In genomic region chr4:13565921-13566493, GRCm38 (mm10) we compare ENCODE assay signal across 9 mouse cellular contexts.
DNase-seq lines count a peak whose midpoint lies in the region; ATAC-seq and TF ChIP-seq lines count a peak whose summit lies in the region.
"Had no signal": no experiment of that assay in that cellular context is flagged by ENCODE, and none has a peak within 500 bp of the region (broad histone marks: within the 10 kb centered on the region; RNA-seq: fewer than 3 reads in every experiment).

No protein-coding gene starts in this region.

- H3K27ac ChIP-seq in heart, embryonic 15.5 days = no peak overlapping the region
- H3K27ac ChIP-seq in cortical plate, adult 2 months (ENCODE audit: insufficient read depth, low read length) = no peak overlapping the region
- peak overlapping the region; percentile 53 for H3K27ac ChIP-seq in hindbrain, embryonic 16.5 days (ENCODE audit: low read depth, low read length)
- no peak overlapping the region for H3K27ac ChIP-seq in neural tube, embryonic 11.5 days (ENCODE audit: low read depth, low read length)

- no peak for ATAC-seq in heart, embryonic 15.5 days (replicated peaks; ENCODE audit: insufficient number of reproducible peaks, insufficient read depth, low FRiP score, low read depth)
- peak; percentile 79 for ATAC-seq in hindbrain, embryonic 16.5 days
- no peak for ATAC-seq in neural tube, embryonic 11.5 days (ENCODE audit: insufficient read depth, low FRiP score, low TSS enrichment)

- H3K4me1 ChIP-seq in heart, embryonic 15.5 days (replicated peaks) = peaks cover 2% of the 10 kb centered on the region; the same call in 1 of the 2 replicates
- H3K4me1 ChIP-seq in cortical plate, adult 2 months (ENCODE audit: control insufficient read depth, insufficient read depth, low read length) = no peaks in the 10 kb centered on the region
- peaks cover 8% of the 10 kb centered on the region for H3K4me1 ChIP-seq in hindbrain, embryonic 16.5 days (ENCODE audit: control insufficient read depth, insufficient read depth, low read depth, low read length)
- H3K4me1 ChIP-seq in neural tube, embryonic 11.5 days (ENCODE audit: control insufficient read depth, insufficient read depth, low read length) = peaks cover 2% of the 10 kb centered on the region; the same call in 1 of the 2 replicates

- DNase-seq in heart, adult 9 months (ENCODE audit: low spot score in 2 of 2) = no peak
- peak; percentile 16 for DNase-seq in neural tube, embryonic 11.5 days (ENCODE audit: low spot score)
- no peak for DNase-seq in gastrocnemius, postnatal 25 days
- no peak for DNase-seq in spleen, postnatal 10 days (ENCODE audit: low spot score in 2 of 2)
- no peak for DNase-seq in adipocyte (ENCODE audit: low spot score)

- peak overlapping the region; percentile 3; the same call in 1 of the 2 replicates for H3K4me3 ChIP-seq in heart, embryonic 15.5 days
- H3K4me3 ChIP-seq in cortical plate, adult 2 months (ENCODE audit: insufficient read depth, low read length) = 0 out of 2 replicates have a peak overlapping the region, but pooled peaks have one; percentile 21
- peak overlapping the region; percentile 33 for H3K4me3 ChIP-seq in hindbrain, embryonic 16.5 days (ENCODE audit: low read length)
- no peak overlapping the region for H3K4me3 ChIP-seq in neural tube, embryonic 11.5 days (ENCODE audit: low read depth, low read length)

- no peak for TF ChIP-seq CTCF in cortical plate, adult 2 months (IDR thresholded peaks at IDR 0.05; ENCODE audit: extremely low read depth, insufficient read depth, low read length)

- no peaks in the 10 kb centered on the region for H3K36me3 ChIP-seq in heart, embryonic 15.5 days
- no peaks in the 10 kb centered on the region for H3K36me3 ChIP-seq in hindbrain, embryonic 16.5 days (ENCODE audit: control insufficient read depth, insufficient read depth, low read length)
- no peaks in the 10 kb centered on the region for H3K36me3 ChIP-seq in neural tube, embryonic 11.5 days (ENCODE audit: control insufficient read depth, insufficient read depth, low read length)

- 14% methylated on average over 14 of the region's 14 CpGs for WGBS in heart, embryonic 15.5 days
- WGBS in hindbrain, embryonic 16.5 days = 4% methylated on average over 14 of the region's 14 CpGs
- WGBS in neural tube, embryonic 11.5 days = 3% methylated on average over 14 of the region's 14 CpGs

- no peak overlapping the region for H3K9ac ChIP-seq in heart, embryonic 15.5 days
- peak overlapping the region; percentile 20; the same call in 1 of the 2 replicates for H3K9ac ChIP-seq in hindbrain, embryonic 16.5 days (ENCODE audit: low read depth, low read length)
- no peak overlapping the region for H3K9ac ChIP-seq in neural tube, embryonic 11.5 days (ENCODE audit: low read length)

- peak overlapping the region; percentile 41 for H3K4me2 ChIP-seq in heart, embryonic 15.5 days
- H3K4me2 ChIP-seq in hindbrain, embryonic 16.5 days (ENCODE audit: low read length) = peak overlapping the region; percentile 47
- H3K4me2 ChIP-seq in neural tube, embryonic 11.5 days (ENCODE audit: low read depth) = peak overlapping the region; percentile 37

- no peak for TF ChIP-seq POLR2A in cortical plate, adult 2 months (IDR thresholded peaks at IDR 0.05; ENCODE audit: extremely low read depth, insufficient read depth, low read length)

- peaks cover 7% of the 10 kb centered on the region; the same call in 1 of the 2 replicates for H3K27me3 ChIP-seq in heart, embryonic 15.5 days
- no peaks in the 10 kb centered on the region for H3K27me3 ChIP-seq in hindbrain, embryonic 16.5 days (replicated peaks; ENCODE audit: control insufficient read depth, insufficient read depth, low read length)
- no peaks in the 10 kb centered on the region for H3K27me3 ChIP-seq in neural tube, embryonic 11.5 days (ENCODE audit: control insufficient read depth, insufficient read depth, low read length)
- H3K27me3 ChIP-seq: CH12.LX had no signal

- no peaks in the 10 kb centered on the region for H3K9me3 ChIP-seq in heart, embryonic 15.5 days (replicated peaks)
- H3K9me3 ChIP-seq in hindbrain, embryonic 16.5 days (ENCODE audit: control insufficient read depth, low read length) = no peaks in the 10 kb centered on the region
- H3K9me3 ChIP-seq in neural tube, embryonic 11.5 days (ENCODE audit: control insufficient read depth, low read length) = no peaks in the 10 kb centered on the region
